ENCODE assay signal across 12 mouse cellular contexts in genomic region chr13:63136775-63137174, GRCm38 (mm10).
DNase-seq lines count a peak whose midpoint lies in the region; ATAC-seq and TF ChIP-seq lines count a peak whose summit lies in the region.
"Had no signal": no experiment of that assay in that cellular context is flagged by ENCODE, and none has a peak within 500 bp of the region (broad histone marks: within the 10 kb centered on the region; RNA-seq: fewer than 3 reads in every experiment).

No protein-coding gene starts in this region.

- H3K4me3 ChIP-seq in heart, embryonic 10.5 days, result no peak overlapping the region
- H3K4me3 ChIP-seq in midbrain, postnatal 0 days (ENCODE audit: low read depth, low read length), result no peak overlapping the region
- no peak overlapping the region for H3K4me3 ChIP-seq in midbrain, embryonic 11.5 days (ENCODE audit: low read depth, low read length)
- H3K4me3 ChIP-seq in ES-E14 (ENCODE audit: insufficient read depth in 1 of 2, low read depth in 1 of 2, low read length in 2 of 2, poor library complexity in 1 of 2, severe bottlenecking in 1 of 2), result no peak overlapping the region
- no peak overlapping the region for H3K4me3 ChIP-seq in stomach, postnatal 0 days (ENCODE audit: low read depth, low read length)
- H3K4me3 ChIP-seq: hindbrain, embryonic 15.5 days; stomach, embryonic 15.5 days had no signal

- 82% methylated on average over 1 of the region's 1 CpGs for WGBS in heart, embryonic 10.5 days
- 73% methylated on average over 1 of the region's 1 CpGs for WGBS in midbrain, postnatal 0 days
- WGBS in midbrain, embryonic 11.5 days, result 75% methylated on average over 1 of the region's 1 CpGs
- WGBS in stomach, postnatal 0 days, result 85% methylated on average over 1 of the region's 1 CpGs

- no peaks in the 10 kb centered on the region for H3K27me3 ChIP-seq in heart, embryonic 10.5 days (ENCODE audit: insufficient read depth, poor library complexity, severe bottlenecking)
- no peaks in the 10 kb centered on the region for H3K27me3 ChIP-seq in midbrain, postnatal 0 days (ENCODE audit: insufficient read depth, low read length)
- no peaks in the 10 kb centered on the region for H3K27me3 ChIP-seq in midbrain, embryonic 11.5 days (ENCODE audit: control insufficient read depth, insufficient read depth, low read length)
- H3K27me3 ChIP-seq in stomach, postnatal 0 days (ENCODE audit: control insufficient read depth, insufficient read depth, low read length), result no peaks in the 10 kb centered on the region
- H3K27me3 ChIP-seq: hindbrain, embryonic 15.5 days; stomach, embryonic 15.5 days had no signal

- H3K36me3 ChIP-seq in heart, embryonic 10.5 days, result no peaks in the 10 kb centered on the region
- H3K36me3 ChIP-seq in midbrain, postnatal 0 days (ENCODE audit: insufficient read depth, low read length), result no peaks in the 10 kb centered on the region
- H3K36me3 ChIP-seq in midbrain, embryonic 11.5 days (ENCODE audit: control insufficient read depth, insufficient read depth, low read length), result no peaks in the 10 kb centered on the region
- no peaks in the 10 kb centered on the region for H3K36me3 ChIP-seq in ES-E14 (ENCODE audit: control insufficient read depth, insufficient read depth, low read length, poor library complexity, severe bottlenecking)
- no peaks in the 10 kb centered on the region for H3K36me3 ChIP-seq in stomach, postnatal 0 days (ENCODE audit: control insufficient read depth, insufficient read depth, low read length)
- H3K36me3 ChIP-seq: hindbrain, embryonic 15.5 days; stomach, embryonic 15.5 days had no signal

- no peak for ATAC-seq in midbrain, postnatal 0 days (ENCODE audit: low FRiP score)
- ATAC-seq in midbrain, embryonic 11.5 days (ENCODE audit: low FRiP score), result no peak
- ATAC-seq in stomach, postnatal 0 days (ENCODE audit: low FRiP score, low TSS enrichment), result no peak

- peaks cover 6% of the 10 kb centered on the region; the same call in 1 of the 2 replicates for H3K4me1 ChIP-seq in heart, embryonic 10.5 days
- H3K4me1 ChIP-seq in midbrain, postnatal 0 days (ENCODE audit: insufficient read depth, low read length), result no peaks in the 10 kb centered on the region
- peaks cover 5% of the 10 kb centered on the region; the same call in 1 of the 2 replicates for H3K4me1 ChIP-seq in midbrain, embryonic 11.5 days (ENCODE audit: control insufficient read depth, insufficient read depth, low read length)
- no peaks in the 10 kb centered on the region for H3K4me1 ChIP-seq in ES-E14 (ENCODE audit: control insufficient read depth in 2 of 2, insufficient read depth in 2 of 2, low read length in 2 of 2, poor library complexity in 1 of 2)
- no peaks in the 10 kb centered on the region for H3K4me1 ChIP-seq in stomach, postnatal 0 days (replicated peaks; ENCODE audit: control insufficient read depth, insufficient read depth)
- H3K4me1 ChIP-seq: hindbrain, embryonic 15.5 days; stomach, embryonic 15.5 days had no signal

- H3K9ac ChIP-seq in midbrain, postnatal 0 days (replicated peaks; ENCODE audit: low read length, poor library complexity, severe bottlenecking), result no peak overlapping the region
- no peak overlapping the region for H3K9ac ChIP-seq in midbrain, embryonic 11.5 days (ENCODE audit: low read length)
- no peak overlapping the region for H3K9ac ChIP-seq in ES-E14 (ENCODE audit: insufficient read depth, low read depth, low read length, poor library complexity, severe bottlenecking)
- no peak overlapping the region for H3K9ac ChIP-seq in stomach, postnatal 0 days (ENCODE audit: low read length)
- H3K9ac ChIP-seq: hindbrain, embryonic 15.5 days; stomach, embryonic 15.5 days had no signal

- no peak overlapping the region for H3K27ac ChIP-seq in heart, embryonic 10.5 days
- no peak overlapping the region for H3K27ac ChIP-seq in midbrain, postnatal 0 days (ENCODE audit: low read depth, low read length)
- no peak overlapping the region for H3K27ac ChIP-seq in midbrain, embryonic 11.5 days (ENCODE audit: low read depth, low read length)
- no peak overlapping the region for H3K27ac ChIP-seq in ES-E14 (ENCODE audit: insufficient read depth, low read depth, low read length, poor library complexity, severe bottlenecking)
- H3K27ac ChIP-seq in stomach, postnatal 0 days (replicated peaks), result no peak overlapping the region
- H3K27ac ChIP-seq: hindbrain, embryonic 15.5 days; stomach, embryonic 15.5 days had no signal

- no peak for TF ChIP-seq EP300 in stomach, postnatal 0 days (optimal IDR thresholded peaks at IDR 0.05)

- TF ChIP-seq CTCF in midbrain, postnatal 0 days (IDR thresholded peaks at IDR 0.05), result peak; percentile 32
- peak; percentile 56 for TF ChIP-seq CTCF in stomach, postnatal 0 days (IDR thresholded peaks at IDR 0.05; ENCODE audit: low read depth)

- intact Hi-C loops in heart, postnatal 14 days (cut with DNase I), result no loop called here

- no peaks in the 10 kb centered on the region for H3K9me3 ChIP-seq in heart, embryonic 10.5 days
- H3K9me3 ChIP-seq in midbrain, postnatal 0 days (ENCODE audit: low read length), result no peaks in the 10 kb centered on the region
- H3K9me3 ChIP-seq in midbrain, embryonic 11.5 days (ENCODE audit: control insufficient read depth, low read length), result no peaks in the 10 kb centered on the region
- H3K9me3 ChIP-seq in ES-E14 (ENCODE audit: control insufficient read depth, insufficient read depth, low read depth, low read length), result no peaks in the 10 kb centered on the region
- no peaks in the 10 kb centered on the region for H3K9me3 ChIP-seq in stomach, postnatal 0 days (ENCODE audit: control insufficient read depth, low read length)
- H3K9me3 ChIP-seq: hindbrain, embryonic 15.5 days; stomach, embryonic 15.5 days had no signal

- DNase-seq in heart, embryonic 10.5 days (ENCODE audit: low spot score), result peak; percentile 33
- no peak for DNase-seq in heart, postnatal 14 days
- no peak for DNase-seq in midbrain, postnatal 0 days (ENCODE audit: low spot score)
- no peak for DNase-seq in midbrain, embryonic 11.5 days (ENCODE audit: low spot score, missing footprints)
- DNase-seq in ES-E14 (ENCODE audit: low read depth, low spot score), result no peak
- DNase-seq in stomach, postnatal 0 days (ENCODE audit: low spot score), result no peak
- no peak for DNase-seq in frontal cortex, postnatal 14 days (ENCODE audit: low spot score in 2 of 2)
- DNase-seq: left cerebral cortex, postnatal 4 days; lung, postnatal 10 days; right cerebral cortex, postnatal 25 days had no signal

- in situ Hi-C loops in ES-E14 (cut with MboI; ENCODE audit: low sequenced_read_pairs in 2 of 2, unreplicated experiment in 2 of 2), result no loop called here

- no peak overlapping the region for H3K4me2 ChIP-seq in midbrain, postnatal 0 days (ENCODE audit: low read depth, low read length, poor library complexity, severe bottlenecking)
- no peak overlapping the region for H3K4me2 ChIP-seq in midbrain, embryonic 11.5 days
- H3K4me2 ChIP-seq in stomach, postnatal 0 days (replicated peaks; ENCODE audit: low read depth), result no peak overlapping the region
- H3K4me2 ChIP-seq: hindbrain, embryonic 15.5 days; stomach, embryonic 15.5 days had no signal

TF ChIP-seq in ES-E14, 5 proteins besides CTCF, POLR2A, EP300 and RAD21:
- TF ChIP-seq HCFC1 (IDR thresholded peaks at IDR 0.05; ENCODE audit: borderline replicate concordance, insufficient read depth, low read length) (no peak), ZNF384 (IDR thresholded peaks at IDR 0.05; ENCODE audit: low read depth, low read length) (no peak), ZC3H11A (IDR thresholded peaks at IDR 0.05; ENCODE audit: borderline replicate concordance, low read depth, low read length) (peak; percentile 46; the same call in 1 of the 2 replicates), MAFK (IDR thresholded peaks at IDR 0.05; ENCODE audit: insufficient read depth, low read depth, low read length) (no peak), CHD2 (IDR thresholded peaks at IDR 0.05; ENCODE audit: low read depth, low read length) (no peak)
TF ChIP-seq in ES-E14: peak in this region for 1.
